Mouse (Mus musculus) frontal cortex, postnatal 10 days (tissue): ENCODE measurements at regions not wholly inside any gene's neighbourhood (a gene's known extent, or its start where the extent isn't known, plus 50 kb on each side); places are given as distances from the start of the nearest gene placed in this dataset.

Source experiments
- DNase-seq, 2 experiments: peaks; one replicate each; pipeline ENCODE4 v3.0.0; 2022; ENCODE audit warnings: low spot score in 2 of 2, mixed read lengths in 1 of 2

GRCm38 (mm10) chr3:148336640-148337039 lies 653.7 kb downstream of the Adgrl2 start:
- no peak for DNase-seq

DNA sequence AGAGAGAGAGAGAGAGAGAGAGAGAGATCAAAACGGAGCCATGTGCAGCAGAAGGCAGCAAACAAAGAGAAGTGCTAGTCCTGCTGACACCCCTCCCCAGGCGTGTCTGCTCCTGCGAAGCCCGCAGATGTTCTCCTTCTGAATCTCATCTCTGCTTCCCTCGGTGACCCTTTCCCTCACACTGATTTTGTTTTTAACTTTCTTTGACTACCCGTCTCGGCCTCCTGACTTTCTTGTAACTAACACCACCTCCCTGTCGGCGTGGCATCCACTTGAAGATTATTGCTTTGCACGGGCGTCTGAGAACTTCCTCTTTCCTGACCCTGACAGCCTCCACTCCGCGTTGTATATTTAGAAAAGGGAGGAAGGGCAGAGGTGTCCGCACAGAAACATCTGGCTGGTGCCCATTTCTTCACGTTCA lies 654.3 kb downstream of the Adgrl2 start:
- DNase-seq, result no peak

GRCm38 (mm10) chr3:148335654-148336053 lies 654.7 kb downstream of the Adgrl2 start:
- no peak for DNase-seq

GRCm38 (mm10) chr3:148324911-148325621 lies 665.3 kb downstream of the Adgrl2 start:
- DNase-seq, result no peak

- DNase-seq, result no peak
These were observed 668.5 kb downstream of the Adgrl2 start for GRCm38 (mm10) chr3:148321894-148322293.

GRCm38 (mm10) chr3:148316198-148316597 lies 674.2 kb downstream of the Adgrl2 start:
- no peak for DNase-seq

GRCm38 (mm10) chr3:148315286-148315685 lies 675.1 kb downstream of the Adgrl2 start:
- DNase-seq, result no peak

DNA sequence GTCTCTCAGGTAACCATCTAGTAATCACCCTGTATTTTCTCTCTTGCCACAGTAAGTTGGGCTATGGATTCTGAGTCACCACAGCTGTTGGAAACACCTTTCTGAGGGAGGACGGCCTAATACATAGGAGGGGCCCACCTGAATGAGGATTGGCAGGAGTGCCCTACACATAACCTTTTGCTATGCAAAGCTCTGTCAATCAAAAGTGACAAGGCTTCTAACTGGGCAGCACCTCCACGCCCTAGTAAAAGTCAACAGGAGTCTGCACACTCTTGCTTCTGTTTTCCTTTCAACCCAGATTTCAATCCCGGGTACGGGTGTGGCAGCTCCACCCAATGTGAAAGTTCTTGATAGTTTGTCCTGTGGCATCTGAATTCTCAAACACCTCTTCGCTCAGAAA lies 694.8 kb downstream of the Adgrl2 start:
- DNase-seq, result no peak

- no peak for DNase-seq
These were observed 711.4 kb downstream of the Adgrl2 start for GRCm38 (mm10) chr3:148278978-148279377.

GRCm38 (mm10) chr3:148272159-148272848 lies 718.1 kb downstream of the Adgrl2 start:
- no peak for DNase-seq

DNA sequence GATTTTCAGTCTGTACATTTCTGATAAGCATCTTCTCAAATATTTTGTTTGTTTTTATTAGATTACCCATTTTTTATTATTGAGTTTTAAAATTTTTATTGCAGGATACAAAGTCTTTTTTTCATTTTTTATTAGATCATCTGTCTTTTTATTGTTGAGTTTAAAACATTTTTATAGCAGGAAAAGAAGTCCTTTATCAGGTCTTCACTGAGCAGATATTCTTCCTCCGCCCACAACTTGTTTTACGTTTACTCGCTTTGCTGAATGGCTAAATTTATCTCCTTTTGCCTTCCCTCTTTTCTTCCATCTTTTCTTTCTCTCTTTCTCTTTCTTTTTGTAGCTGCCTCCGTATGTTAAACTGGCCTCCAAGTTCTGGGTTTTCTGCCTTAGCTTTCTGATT lies 721.5 kb downstream of the Adgrl2 start:
- DNase-seq, result no peak

GRCm38 (mm10) chr3:148259211-148259610 lies 731.1 kb downstream of the Adgrl2 start:
- DNase-seq, result no peak

DNA sequence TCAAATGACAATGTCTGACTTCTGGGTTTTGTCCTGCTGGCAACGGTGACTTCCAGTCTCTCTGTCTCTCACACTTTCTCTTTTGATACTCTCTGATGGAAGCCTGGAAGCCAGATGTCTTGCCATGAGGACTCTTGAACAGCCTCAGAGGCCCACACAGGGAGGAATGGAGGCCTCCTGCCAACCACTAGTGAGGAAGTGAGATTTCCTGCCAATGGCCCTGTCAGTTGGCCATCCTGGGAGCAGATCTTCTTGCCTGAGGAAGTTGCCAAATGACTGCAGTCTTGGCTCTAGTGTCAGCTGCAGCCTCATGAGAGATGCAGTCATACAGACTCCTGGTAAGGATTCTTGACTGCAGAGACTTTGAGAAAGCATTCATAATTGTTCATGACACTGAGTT lies 741.7 kb downstream of the Adgrl2 start:
- DNase-seq, result peak; percentile 5 to 9

DNA sequence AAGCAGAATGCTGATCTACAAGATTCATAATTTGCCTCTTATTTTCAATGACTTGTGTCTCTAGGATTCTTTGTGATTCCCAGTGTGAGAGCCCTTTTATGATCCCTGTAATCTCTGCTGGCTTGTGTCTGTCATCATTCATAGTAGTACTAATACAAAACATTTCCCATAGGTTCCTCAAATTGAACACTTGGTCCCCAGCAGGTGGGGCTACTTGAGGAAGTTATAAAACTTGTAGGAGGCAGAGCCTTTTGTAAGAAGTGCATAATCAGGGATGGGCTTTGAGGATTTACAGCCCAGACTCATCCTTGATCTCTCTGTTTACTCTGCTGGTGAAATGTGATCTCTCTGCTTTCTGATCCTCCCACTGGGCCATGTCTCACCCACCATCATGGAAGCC lies 743.6 kb downstream of the Adgrl2 start:
- no peak for DNase-seq

DNA sequence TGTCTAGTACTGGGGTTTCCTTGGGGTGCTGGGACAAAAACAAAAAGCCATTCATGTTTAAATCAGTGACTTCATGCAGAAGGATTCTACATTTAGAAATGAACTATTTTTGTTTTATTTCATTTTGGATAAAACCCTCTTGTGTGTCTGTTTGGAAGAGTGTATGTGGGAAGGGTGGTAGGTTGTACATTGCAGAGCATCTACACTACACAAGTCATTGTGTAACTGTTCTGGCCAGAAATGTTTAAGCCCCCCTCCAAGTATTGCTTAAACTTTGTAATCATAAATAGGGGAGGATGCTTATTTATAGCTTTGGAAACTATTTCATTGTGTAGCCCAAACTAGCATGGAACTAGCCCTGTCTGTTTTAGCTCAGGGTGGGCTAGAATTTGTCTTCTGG lies 752.3 kb downstream of the Adgrl2 start:
- no peak for DNase-seq

DNA sequence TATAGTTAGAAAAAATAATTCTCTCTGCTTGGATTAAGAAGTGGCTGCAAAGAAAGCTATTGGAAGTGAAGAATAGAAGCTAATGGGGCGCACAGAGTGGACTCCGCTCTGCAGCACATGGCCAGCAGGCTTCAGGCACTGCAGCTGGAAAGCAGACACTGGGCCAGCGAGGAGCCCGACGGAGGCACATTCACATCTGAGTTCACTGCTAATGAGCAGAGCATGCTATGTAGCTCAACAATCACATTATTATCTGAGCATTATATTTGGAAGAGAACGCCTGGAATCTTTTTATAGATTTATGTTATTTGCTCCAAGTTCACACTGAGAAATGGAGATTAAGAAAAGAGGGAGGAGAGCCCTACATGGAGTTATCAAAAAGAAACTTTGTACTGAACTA lies 752.8 kb downstream of the Adgrl2 start:
- no peak for DNase-seq

- no peak for DNase-seq
These were observed 756.7 kb downstream of the Adgrl2 start for GRCm38 (mm10) chr3:148233616-148234015.

DNA sequence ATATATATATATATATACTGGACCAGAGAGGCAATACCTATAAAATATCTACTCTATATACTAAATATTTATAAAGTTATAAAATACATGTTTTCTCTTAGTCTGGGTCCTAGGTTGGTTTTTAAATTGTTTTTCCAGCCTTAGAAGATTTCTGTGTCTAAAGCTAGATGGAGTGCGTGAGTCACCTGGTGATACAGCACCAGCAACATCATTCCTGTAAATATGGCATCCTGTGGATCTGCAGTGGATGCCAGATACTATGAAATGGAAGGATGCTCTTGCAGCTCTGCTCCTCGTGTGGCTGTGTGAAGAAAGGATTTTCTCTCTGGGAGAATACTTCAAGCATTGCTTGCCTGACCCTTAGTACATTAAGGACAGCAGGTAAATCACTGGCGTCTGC lies 761.2 kb downstream of the Adgrl2 start:
- DNase-seq, result no peak

DNA sequence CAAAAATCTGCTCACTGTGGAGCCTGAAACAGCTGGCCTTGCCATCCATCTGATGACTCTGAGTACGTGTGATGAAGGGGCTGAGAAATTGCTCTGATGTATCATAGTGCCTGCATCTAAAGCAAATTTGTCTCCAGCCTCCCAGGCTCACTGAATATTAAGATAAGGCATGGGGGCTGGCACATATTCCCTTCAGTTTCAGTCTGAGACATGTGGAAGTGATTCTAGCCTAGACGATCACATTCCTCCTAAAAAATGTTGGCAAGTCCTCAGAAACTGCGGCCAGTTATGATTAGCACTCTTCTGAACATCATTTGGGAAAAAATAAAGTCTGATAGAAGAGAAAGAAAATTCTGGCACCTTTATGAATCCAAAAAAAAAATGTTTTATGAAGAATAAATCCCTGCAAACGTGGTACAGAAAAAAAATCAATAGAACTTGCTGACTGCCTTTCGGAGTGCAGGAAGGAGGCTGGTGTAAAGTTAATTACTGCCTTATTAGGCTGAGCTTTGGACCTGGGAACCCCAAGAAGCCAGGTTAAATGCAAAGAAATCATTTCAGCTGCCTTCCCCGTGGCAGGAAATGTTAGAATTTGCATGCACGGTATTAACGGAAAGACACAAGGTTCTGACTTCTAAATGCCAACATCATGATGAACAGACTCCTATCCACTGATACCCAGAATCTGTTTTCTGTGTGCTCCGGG lies 762.2 kb downstream of the Adgrl2 start:
- DNase-seq, result no peak

GRCm38 (mm10) chr3:148220826-148221225 lies 769.5 kb downstream of the Adgrl2 start:
- no peak for DNase-seq

- DNase-seq, result no peak
These were observed 770.2 kb downstream of the Adgrl2 start for GRCm38 (mm10) chr3:148220024-148220590.

DNA sequence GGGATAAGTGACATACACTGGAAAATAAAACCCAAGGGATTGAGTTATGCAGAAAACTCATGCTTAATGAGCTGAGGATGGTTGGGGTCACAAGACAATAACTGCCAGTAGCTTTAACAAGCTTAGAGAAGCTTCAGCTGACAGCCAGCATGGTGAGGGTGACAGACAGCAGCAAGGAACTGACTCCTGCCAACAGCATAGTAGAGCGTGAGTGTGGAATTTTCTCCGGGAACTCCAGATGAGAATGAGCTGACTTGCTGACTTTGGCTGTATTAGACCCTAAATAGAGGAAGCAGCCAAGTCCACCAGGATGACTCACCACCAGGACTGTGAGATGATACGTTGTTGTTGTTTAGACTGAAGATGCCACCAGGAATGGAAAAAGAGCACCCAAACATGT lies 788.2 kb downstream of the Adgrl2 start:
- no peak for DNase-seq
